In genomic region chr3:60472681-60473177, GRCm38 (mm10) we compare ENCODE assay signal across 8 mouse cellular contexts. TPM values are rescaled to one million over a fixed set of nuclear protein-coding genes. Genes with fewer than 3 reads are reported as not detected.
DNase-seq lines count a peak whose midpoint lies in the region; ATAC-seq and TF ChIP-seq lines count a peak whose summit lies in the region.

Mbnl1 (plus strand) TSS chr3:60472830.

- TF ChIP-seq POLR2A in spleen, adult 2 months (IDR thresholded peaks at IDR 0.05; ENCODE audit: low read depth, low read length): peak; percentile 88

- no peaks in the 10 kb centered on the region for H3K9me3 ChIP-seq in embryonic facial prominence, embryonic 10.5 days
- no peaks in the 10 kb centered on the region for H3K9me3 ChIP-seq in heart, embryonic 11.5 days (replicated peaks; ENCODE audit: control insufficient read depth, low read length)
- H3K9me3 ChIP-seq in midbrain, embryonic 13.5 days: no peaks in the 10 kb centered on the region

- H3K36me3 ChIP-seq in spleen, adult 2 months (ENCODE audit: control insufficient read depth, insufficient read depth, low read length): no peaks in the 10 kb centered on the region
- no peaks in the 10 kb centered on the region for H3K36me3 ChIP-seq in embryonic facial prominence, embryonic 10.5 days (replicated peaks)
- H3K36me3 ChIP-seq in heart, embryonic 11.5 days (ENCODE audit: control insufficient read depth, insufficient read depth, low read length): no peaks in the 10 kb centered on the region
- no peaks in the 10 kb centered on the region for H3K36me3 ChIP-seq in midbrain, embryonic 13.5 days

- no peak within 1 kb of the TSS for H3K9ac ChIP-seq in heart, embryonic 11.5 days (ENCODE audit: low read depth, low read length)
- H3K9ac ChIP-seq in midbrain, embryonic 13.5 days (replicated peaks): no peak within 1 kb of the TSS

- DNase-seq in spleen, adult 2 months (ENCODE audit: low read depth in 1 of 2, low spot score in 2 of 2): peak in 1 of 2 experiments; percentile 48
- DNase-seq in spleen, postnatal 14 days (ENCODE audit: low spot score in 2 of 2): no peak
- no peak for DNase-seq in embryonic facial prominence, embryonic 10.5 days (ENCODE audit: low spot score)
- DNase-seq in layer of hippocampus, postnatal 36 days: no peak
- no peak for DNase-seq in cerebellum, postnatal 14 days
- no peak for DNase-seq in cerebellum, postnatal 10 days

- peak within 1 kb of the TSS; percentile 59 for H3K4me3 ChIP-seq in spleen, adult 2 months (ENCODE audit: extremely low read depth, insufficient read depth, insufficient read length)
- H3K4me3 ChIP-seq in embryonic facial prominence, embryonic 10.5 days: no peak within 1 kb of the TSS
- H3K4me3 ChIP-seq in heart, embryonic 11.5 days (ENCODE audit: low read depth, low read length): no peak within 1 kb of the TSS
- H3K4me3 ChIP-seq in midbrain, embryonic 13.5 days (replicated peaks): no peak within 1 kb of the TSS

- WGBS in spleen, adult 2 months: 3% methylated on average over 5 of the region's 5 CpGs
- 73% methylated on average over 5 of the region's 5 CpGs for WGBS in embryonic facial prominence, embryonic 10.5 days
- WGBS in heart, embryonic 11.5 days (ENCODE audit: insufficient replicate concordance): 55% methylated on average over 5 of the region's 5 CpGs
- WGBS in midbrain, embryonic 13.5 days: 73% methylated on average over 5 of the region's 5 CpGs

- peak within 1 kb of the TSS; percentile 77; the same call in 1 of the 2 replicates for H3K27ac ChIP-seq in spleen, adult 2 months (ENCODE audit: insufficient read depth, low read length)
- H3K27ac ChIP-seq in embryonic facial prominence, embryonic 10.5 days (replicated peaks): no peak within 1 kb of the TSS
- H3K27ac ChIP-seq in heart, embryonic 11.5 days (ENCODE audit: low read depth, low read length): no peak within 1 kb of the TSS
- H3K27ac ChIP-seq in midbrain, embryonic 13.5 days: no peak within 1 kb of the TSS

- peaks cover 7% of the 10 kb centered on the region for H3K4me1 ChIP-seq in spleen, adult 2 months (ENCODE audit: control insufficient read depth, insufficient read depth, insufficient read length)
- no peaks in the 10 kb centered on the region for H3K4me1 ChIP-seq in embryonic facial prominence, embryonic 10.5 days
- no peaks in the 10 kb centered on the region for H3K4me1 ChIP-seq in heart, embryonic 11.5 days (ENCODE audit: control insufficient read depth, insufficient read depth, low read length)
- no peaks in the 10 kb centered on the region for H3K4me1 ChIP-seq in midbrain, embryonic 13.5 days (replicated peaks)

- TF ChIP-seq CTCF in spleen, adult 2 months (IDR thresholded peaks at IDR 0.05; ENCODE audit: extremely low read depth, insufficient read depth, insufficient read length, insufficient replicate concordance): no peak

- H3K4me2 ChIP-seq in heart, embryonic 11.5 days: no peak within 1 kb of the TSS; the same call in 1 of the 2 replicates
- H3K4me2 ChIP-seq in midbrain, embryonic 13.5 days (replicated peaks): no peak within 1 kb of the TSS

- no peaks in the 10 kb centered on the region for H3K27me3 ChIP-seq in spleen, adult 2 months (ENCODE audit: control insufficient read depth, insufficient read depth, low read length)
- no peaks in the 10 kb centered on the region for H3K27me3 ChIP-seq in embryonic facial prominence, embryonic 10.5 days (replicated peaks; ENCODE audit: low read depth, poor library complexity, severe bottlenecking)
- H3K27me3 ChIP-seq in heart, embryonic 11.5 days (ENCODE audit: control insufficient read depth, insufficient read depth, low read length): no peaks in the 10 kb centered on the region
- no peaks in the 10 kb centered on the region for H3K27me3 ChIP-seq in midbrain, embryonic 13.5 days

- no peak for ATAC-seq in heart, embryonic 11.5 days (replicated peaks; ENCODE audit: insufficient number of reproducible peaks, low FRiP score, low TSS enrichment)
- ATAC-seq in midbrain, embryonic 13.5 days: no peak

RNA-seq across cellular contexts. Expression of gene Mbnl1, which starts in this region (rescaled TPM):
- polyA plus RNA-seq in spleen, adult 2 months (2012; rRNA removed): 159 and 196 TPM in 2 replicates
- polyA plus RNA-seq in embryonic facial prominence, embryonic 10.5 days (2016; fragmentation: Nextera tagmentation; extraction: Ambion mirVana): 52.2 and 55.0 TPM in 2 replicates
- 76.6 and 101 TPM in 2 replicates for polyA plus RNA-seq in heart, embryonic 11.5 days (2014; fragmentation: Nextera tagmentation; extraction: Ambion mirVana)
- total RNA-seq in layer of hippocampus, postnatal 36 days (2021): 100 to 1,000 TPM; 126 to 129 TPM
- 35.5 and 36.2 TPM in 2 replicates for polyA plus RNA-seq in midbrain, embryonic 13.5 days (2015; fragmentation: Nextera tagmentation; extraction: Ambion mirVana)
